Mouse (Mus musculus) ES-Bruce4 (cell line): ENCODE results near the gene Syncrip.

Source experiments
- CTCF ChIP-seq: IDR thresholded peaks from one replicate; pipeline ENCODE4 v1.8.1; 2011; ENCODE audit warnings: low read depth, low read length
- POLR2A ChIP-seq: IDR thresholded peaks from one replicate; pipeline ENCODE4 v1.8.1; 2011; ENCODE audit warnings: low read length; ENCODE audit not compliant: insufficient read depth

- no peak for TF ChIP-seq CTCF
- no peak for TF ChIP-seq POLR2A
Observed at GRCm38 (mm10) chr9:88424356-88424755, 58.0 kb downstream of the Syncrip start.
